Mouse (Mus musculus) myocyte (in vitro differentiated cells): ENCODE results near the gene Jade1.

Source experiments
- E2F4 ChIP-seq: IDR thresholded peaks from one replicate; pipeline ENCODE4 v1.6.1; 2011; ENCODE audit warnings: mild to moderate bottlenecking, control low read depth, moderate library complexity; ENCODE audit not compliant: insufficient read depth
- MAX ChIP-seq: IDR thresholded peaks from one replicate; pipeline ENCODE4 v1.6.1; 2011; ENCODE audit warnings: low read depth, mild to moderate bottlenecking, control low read depth
- MYOG ChIP-seq, 3 experiments: IDR thresholded peaks; one replicate each; pipeline ENCODE4 v1.6.1; 2011; ENCODE audit warnings: control low read depth in 2 of 3, low read depth in 2 of 3, mild to moderate bottlenecking in 2 of 3; ENCODE audit not compliant: insufficient read length in 2 of 3, control insufficient read depth in 1 of 3, insufficient read depth in 1 of 3
- POLR2A ChIP-seq: IDR thresholded peaks from one replicate; pipeline ENCODE4 v1.6.1; 2011; ENCODE audit warnings: low read depth, mild to moderate bottlenecking, control low read depth, moderate library complexity; ENCODE audit not compliant: insufficient read length
- POLR2AphosphoS2 ChIP-seq: IDR thresholded peaks from one replicate; pipeline ENCODE4 v1.6.1; 2011; ENCODE audit warnings: low read depth, control low read depth; ENCODE audit not compliant: insufficient read length

DNA sequence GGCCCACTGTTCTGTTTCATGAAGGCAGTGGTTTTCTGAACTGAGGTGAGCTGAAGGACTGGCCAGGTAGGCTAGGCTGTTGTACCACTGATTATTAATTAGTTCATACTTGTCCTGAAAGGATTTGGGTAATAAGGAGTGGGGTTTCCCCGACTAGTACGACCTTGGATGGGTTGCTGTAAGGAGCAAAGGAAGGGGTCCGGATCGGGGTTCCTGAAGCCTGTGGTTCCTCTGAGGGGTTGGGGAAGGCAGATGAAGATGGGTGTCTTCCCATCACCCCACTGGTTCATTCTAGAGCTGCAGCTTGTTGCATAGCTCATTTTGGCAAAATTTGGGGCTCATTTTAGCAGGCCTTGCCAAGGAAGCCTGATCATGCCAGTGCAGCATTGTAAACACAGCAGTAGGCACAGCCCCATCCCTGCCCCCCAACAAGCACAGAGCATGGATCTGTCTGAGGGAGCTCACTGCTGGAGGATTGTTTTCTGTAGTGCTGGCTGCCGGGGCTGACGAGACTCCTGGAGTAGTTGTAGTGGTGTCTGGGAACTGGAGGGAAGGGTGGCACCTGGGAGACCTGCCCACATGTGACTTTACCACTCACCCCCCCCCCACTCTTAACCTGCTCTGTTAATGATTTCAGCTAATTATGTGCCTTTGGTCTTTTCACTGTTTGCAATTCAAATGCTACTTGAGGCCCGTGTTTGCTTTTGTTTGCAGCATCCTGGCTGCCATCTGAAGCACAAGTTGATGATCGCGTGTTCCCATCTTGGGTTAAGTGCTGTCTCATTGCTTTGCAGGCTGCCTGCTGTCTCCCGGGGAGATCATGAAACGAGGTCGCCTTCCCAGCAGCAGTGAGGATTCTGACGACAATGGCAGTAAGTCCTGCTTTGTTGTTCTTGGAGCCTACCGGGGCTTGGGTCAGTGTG lies 25.1 kb downstream of the Jade1 start:
- TF ChIP-seq POLR2A (no peak), MYOG (IDR thresholded peaks at IDR 0.05; ENCODE audit: control insufficient read depth in 1 of 3, insufficient read depth in 1 of 3, insufficient read length in 2 of 3, low read depth in 2 of 3) (no peak), MAX (no peak), POLR2AphosphoS2 (no peak), E2F4 (no peak)
